Mouse (Mus musculus) thymus, adult 2 months (tissue): ENCODE data around the gene Fam126a. TPM values are rescaled to one million over a fixed set of nuclear protein-coding genes. Genes with fewer than 3 reads are reported as not detected.

Experiments
- DNase-seq: peaks from one replicate; pipeline ENCODE4 v3.0.0; 2021
- H3K27ac ChIP-seq: fragments of 200-500 bp; 2 replicates; pipeline ENCODE4 v1.5.1; 2012; ENCODE audit warnings: low read length, control low read depth; ENCODE audit not compliant: control insufficient read depth, insufficient read depth
- H3K27me3 ChIP-seq: fragments of 200-500 bp; 2 replicates; pipeline ENCODE4 v1.6.1; 2012; ENCODE audit warnings: mild to moderate bottlenecking, low read length, moderate library complexity, mixed read lengths; ENCODE audit not compliant: control insufficient read depth, insufficient read depth
- H3K36me3 ChIP-seq: fragments of 200-500 bp; 2 replicates; pipeline ENCODE4 v1.6.1; 2012; ENCODE audit warnings: mild to moderate bottlenecking, low read length, moderate library complexity; ENCODE audit not compliant: control insufficient read depth, insufficient read depth
- H3K4me1 ChIP-seq: fragments of 200-500 bp; replicated peaks from 2 replicates; pipeline ENCODE4 v1.6.1; 2012; ENCODE audit warnings: low read length; ENCODE audit not compliant: control insufficient read depth, insufficient read depth
- H3K4me3 ChIP-seq: fragments of 200-500 bp; 2 replicates; pipeline ENCODE4 v1.5.1; 2012; ENCODE audit warnings: mild to moderate bottlenecking, low read length, control low read depth, moderate library complexity; ENCODE audit not compliant: control insufficient read depth, insufficient read depth
- CTCF ChIP-seq: fragments of 200-500 bp; IDR thresholded peaks from 2 replicates; pipeline ENCODE4 v1.5.1; 2012; ENCODE audit warnings: mild to moderate bottlenecking, control low read depth, low read length, moderate library complexity, borderline replicate concordance; ENCODE audit not compliant: control insufficient read depth, poor library complexity, insufficient read depth; ENCODE audit errors: extremely low read depth
- POLR2A ChIP-seq: fragments of 200-500 bp; IDR thresholded peaks from 2 replicates; pipeline ENCODE4 v1.6.1; 2012; ENCODE audit warnings: mild to moderate bottlenecking, low read length, control low read depth, moderate library complexity; ENCODE audit not compliant: control insufficient read depth, poor library complexity, insufficient read depth; ENCODE audit errors: extremely low read depth
- WGBS: fragments of 180-500 bp; shearing (Covaris S2); methylation state at CpG from one replicate; pipeline ENCODE4 v1.1.7; 2018; 5-methylcytosine and 5-hydroxymethylcytosine counted together
- polyA plus RNA-seq: library from polyadenylated mRNA; depleted of rRNA; stranded (reverse); fragments of >200 nt; gene quantifications from 2 replicates; pipeline ENCODE4 v1.2.3, GENCODE M21; 2012

The Fam126a gene
- polyA plus RNA-seq, 1 experiment: 4.8 TPM

- no peaks in the 10 kb centered on the region for H3K4me1 ChIP-seq
- DNase-seq: no peak
- WGBS: 94% methylated on average over 10 of the region's 10 CpGs
- no peak overlapping the region for H3K4me3 ChIP-seq
- H3K27me3 ChIP-seq: no peaks in the 10 kb centered on the region
- H3K36me3 ChIP-seq: peaks cover 4% of the 10 kb centered on the region; the same call in 1 of the 2 replicates
- TF ChIP-seq POLR2A: no peak
- TF ChIP-seq CTCF: no peak
- no peak overlapping the region for H3K27ac ChIP-seq
Observed at GRCm38 (mm10) chr5:23987792-23988191, 42.7 kb downstream of the Fam126a start.

- WGBS: 95% methylated on average over 1 of the region's 1 CpGs
- no peak for TF ChIP-seq CTCF
- TF ChIP-seq POLR2A: no peak
- H3K4me1 ChIP-seq: no peaks in the 10 kb centered on the region
Observed at GRCm38 (mm10) chr5:23982081-23982480, 48.4 kb downstream of the Fam126a start.

GRCm38 (mm10) chr5:23978516-23978915, 52.0 kb downstream of the Fam126a start:
- Histone ChIP-seq H3K4me1 (no peaks in the 10 kb centered on the region), H3K4me3 (no peak overlapping the region), H3K27ac (no peak overlapping the region), H3K36me3 (peaks cover 10% of the 10 kb centered on the region), H3K27me3 (no peaks in the 10 kb centered on the region)
- no peak for TF ChIP-seq POLR2A
- TF ChIP-seq CTCF: no peak
- 88% methylated on average over 14 of the region's 14 CpGs for WGBS
- no peak for DNase-seq

More at GRCm38 (mm10) chr5:23982081-23982480, 48.4 kb downstream of the Fam126a start:
- no peak overlapping the region for H3K27ac ChIP-seq
- DNase-seq: no peak
- H3K4me3 ChIP-seq: no peak overlapping the region
- H3K36me3 ChIP-seq: peaks cover 10% of the 10 kb centered on the region
- H3K27me3 ChIP-seq: no peaks in the 10 kb centered on the region

DNA sequence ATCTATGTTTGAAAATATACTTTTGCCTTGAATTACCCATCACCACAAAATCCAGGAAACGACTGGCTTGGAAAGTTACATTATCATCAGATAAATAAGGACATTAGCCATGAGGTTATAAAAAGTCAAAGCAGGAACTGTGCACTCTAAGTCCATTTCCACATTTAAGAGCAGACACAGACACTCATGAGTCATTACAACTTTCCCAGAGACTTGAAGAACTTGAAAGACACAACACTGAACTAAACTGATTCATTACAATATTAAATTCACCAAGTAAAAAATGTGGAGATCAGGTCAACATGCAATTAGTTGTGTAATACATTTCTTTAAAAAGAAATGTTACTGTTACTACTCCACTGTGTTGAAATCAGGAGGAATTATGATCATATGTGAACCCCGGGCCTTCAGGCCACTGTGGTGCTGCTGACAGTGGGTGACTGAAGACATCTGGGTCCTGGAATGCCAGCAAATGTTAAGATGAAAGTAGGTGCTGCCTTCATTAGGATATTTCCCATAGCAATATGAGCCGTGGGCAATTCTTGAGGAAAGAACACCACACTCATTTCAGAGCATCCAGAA, 55.4 kb downstream of the Fam126a start:
- H3K27ac ChIP-seq: no peak overlapping the region
- TF ChIP-seq CTCF (no peak), POLR2A (no peak)
- no peak overlapping the region for H3K4me3 ChIP-seq
- DNase-seq: no peak
- WGBS: 92% methylated on average over 3 of the region's 3 CpGs
- no peaks in the 10 kb centered on the region for H3K4me1 ChIP-seq
- H3K27me3 ChIP-seq: no peaks in the 10 kb centered on the region
- H3K36me3 ChIP-seq: peaks cover 5% of the 10 kb centered on the region; the same call in 1 of the 2 replicates

DNA sequence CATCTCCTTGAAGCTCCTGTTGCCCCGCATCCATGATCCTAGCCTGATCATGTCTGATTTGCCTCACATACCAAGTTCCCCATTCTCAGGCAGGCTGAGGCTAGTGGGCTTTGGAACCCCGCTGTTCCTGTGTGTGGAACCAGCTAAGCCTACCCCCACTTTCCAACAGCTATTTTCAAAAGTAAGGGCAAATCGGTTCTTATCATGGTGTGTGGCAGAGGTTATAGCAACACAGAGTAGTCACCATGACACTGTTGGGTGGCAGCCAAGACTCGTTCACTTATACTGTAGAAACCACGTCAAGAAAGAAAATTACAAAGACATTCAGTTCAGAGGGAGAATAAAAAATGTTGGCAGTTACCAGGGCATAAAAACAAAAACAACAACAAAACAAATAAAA, 62.8 kb downstream of the Fam126a start:
- H3K36me3 ChIP-seq: no peaks in the 10 kb centered on the region
- H3K4me3 ChIP-seq: no peak overlapping the region
- DNase-seq: no peak
- no peaks in the 10 kb centered on the region for H3K4me1 ChIP-seq
- H3K27me3 ChIP-seq: no peaks in the 10 kb centered on the region
- 84% methylated on average over 5 of the region's 5 CpGs for WGBS
- TF ChIP-seq CTCF (no peak), POLR2A (no peak)
- H3K27ac ChIP-seq: no peak overlapping the region

GRCm38 (mm10) chr5:23964599-23965165, 65.8 kb downstream of the Fam126a start:
- H3K36me3 ChIP-seq: no peaks in the 10 kb centered on the region
- H3K4me3 ChIP-seq: no peak overlapping the region
- WGBS: 95% methylated on average over 10 of the region's 10 CpGs
- no peak for TF ChIP-seq POLR2A
- TF ChIP-seq CTCF: no peak
- H3K27ac ChIP-seq: no peak overlapping the region
- no peaks in the 10 kb centered on the region for H3K27me3 ChIP-seq
- no peaks in the 10 kb centered on the region for H3K4me1 ChIP-seq
- DNase-seq: no peak
